Mouse (Mus musculus) right cerebral cortex, postnatal 25 days (tissue): ENCODE results near the gene Eif2s3y.

Source experiments
- DNase-seq: peaks from one replicate; pipeline ENCODE4 v3.0.0; 2022

The Eif2s3y gene

GRCm38 (mm10) chrY:1009882-1010751 lies at the start of gene Eif2s3y:
Gene Eif2s3y, plus strand, starts transcription at chrY:1010543.
- peak; percentile 69 for DNase-seq
